Mouse (Mus musculus): ENCODE results near the gene Purb.

DNA sequence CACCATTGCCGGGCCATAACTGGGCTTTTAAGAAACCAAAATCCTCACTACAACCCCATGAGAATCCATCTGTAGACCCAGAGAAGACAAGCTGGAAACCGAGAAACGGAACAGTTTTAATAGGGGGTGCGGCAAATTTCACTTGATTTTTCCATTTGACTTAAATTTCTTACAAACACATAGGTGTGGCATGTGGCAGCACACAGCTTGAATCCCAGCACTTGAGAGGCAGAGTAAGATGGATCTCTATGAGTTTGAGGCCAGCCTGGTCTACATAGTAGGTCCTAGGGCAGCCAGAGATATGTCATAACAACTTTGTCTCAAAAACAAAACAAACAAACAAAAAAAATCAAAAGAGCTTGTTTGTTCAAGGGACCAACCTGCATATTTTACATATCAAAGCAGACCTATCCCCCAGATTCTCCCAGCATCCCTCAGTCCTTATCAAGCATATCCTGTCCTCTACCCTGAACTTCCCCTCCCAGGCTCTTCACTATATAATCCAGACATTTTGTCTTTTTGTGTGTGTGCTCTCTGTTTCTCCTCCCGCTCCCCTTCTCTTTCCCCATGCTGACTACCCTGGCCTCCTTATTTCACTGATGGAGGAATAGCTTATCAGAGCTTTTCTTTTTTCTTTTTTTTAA lies 12.4 kb upstream of the Purb start:
- TF ChIP-seq CHD2 (IDR thresholded peaks at IDR 0.05; ENCODE audit: low read depth, low read length) (no peak), ZC3H11A (IDR thresholded peaks at IDR 0.05; ENCODE audit: borderline replicate concordance, low read depth, low read length) (no peak), ZNF384 (IDR thresholded peaks at IDR 0.05; ENCODE audit: low read depth, low read length) (no peak), MAFK (IDR thresholded peaks at IDR 0.05; ENCODE audit: insufficient read depth, low read depth, low read length) (no peak), HCFC1 (IDR thresholded peaks at IDR 0.05; ENCODE audit: borderline replicate concordance, insufficient read depth, low read length) (no peak)
